In genomic region chr19:17275861-17276502, GRCm38 (mm10) we compare ENCODE assay signal across 7 mouse cellular contexts.
DNase-seq lines count a peak whose midpoint lies in the region; ATAC-seq and TF ChIP-seq lines count a peak whose summit lies in the region.
"Not testable (repeated sequence)": the region's sequence is repeated elsewhere in the genome, so short reads cannot be mapped to it uniquely, and the experiment has no call there.

No protein-coding gene starts in this region.

- 67% methylated on average over 1 of the region's 1 CpGs for WGBS in liver, adult 2 months
- WGBS in lung, postnatal 0 days = 72% methylated on average over 1 of the region's 1 CpGs

- not testable (repeated sequence) for TF ChIP-seq POLR2A in bone marrow macrophage, adult 2 months (IDR thresholded peaks at IDR 0.05; ENCODE audit: borderline replicate concordance, low read depth, low read length); liver, adult 2 months (IDR thresholded peaks at IDR 0.05; ENCODE audit: extremely low read depth, insufficient read depth, low read length)

- H3K27ac ChIP-seq in bone marrow macrophage, adult 2 months (ENCODE audit: insufficient read depth, low read depth, low read length) = peak overlapping the region; percentile 76
- H3K27ac ChIP-seq in liver, adult 2 months (replicated peaks; ENCODE audit: insufficient read depth, low read depth, low read length); lung, postnatal 0 days (ENCODE audit: low read length): not testable (repeated sequence)

- not testable (repeated sequence) for TF ChIP-seq EP300 in lung, postnatal 0 days (IDR thresholded peaks at IDR 0.05)

- not testable (repeated sequence) for H3K9me3 ChIP-seq in lung, postnatal 0 days (ENCODE audit: low read length)

- H3K4me2 ChIP-seq in lung, postnatal 0 days (replicated peaks; ENCODE audit: low read depth, low read length) = not testable (repeated sequence)

- H3K27me3 ChIP-seq in liver, adult 2 months (ENCODE audit: control insufficient read depth, insufficient read depth, low read length); lung, postnatal 0 days (replicated peaks; ENCODE audit: insufficient read depth, low read length): not testable (repeated sequence)

- ATAC-seq in lung, postnatal 0 days = not testable (repeated sequence)
- peak; percentile 70 for ATAC-seq in megakaryocyte, adult 5-6 weeks (ENCODE audit: poor library complexity, severe bottlenecking)
- ATAC-seq in monocyte, adult 5-6 weeks (replicated peaks; ENCODE audit: insufficient number of reproducible peaks, low FRiP score, low TSS enrichment, poor library complexity, severe bottlenecking) = peak; percentile 87

- H3K36me3 ChIP-seq in liver, adult 2 months (ENCODE audit: control insufficient read depth, insufficient read depth, low read length); lung, postnatal 0 days (ENCODE audit: insufficient read depth, low read length): not testable (repeated sequence)

- not testable (repeated sequence) for TF ChIP-seq CTCF in bone marrow macrophage, adult 2 months (IDR thresholded peaks at IDR 0.05; ENCODE audit: low read depth, low read length); liver, adult 2 months (IDR thresholded peaks at IDR 0.05; ENCODE audit: low read depth, low read length); lung, postnatal 0 days (IDR thresholded peaks at IDR 0.05)

- not testable (repeated sequence) for H3K4me3 ChIP-seq in bone marrow macrophage, adult 2 months (ENCODE audit: insufficient read depth, low read length); liver, adult 2 months (ENCODE audit: insufficient read depth, low read depth, low read length); lung, postnatal 0 days (ENCODE audit: low read depth, low read length)

- peaks cover 45% of the 10 kb centered on the region for H3K4me1 ChIP-seq in bone marrow macrophage, adult 2 months (ENCODE audit: control insufficient read depth, insufficient read depth, low read length)
- H3K4me1 ChIP-seq in liver, adult 2 months (ENCODE audit: control insufficient read depth, insufficient read depth, low read length); lung, postnatal 0 days (ENCODE audit: insufficient read depth, low read depth, low read length): not testable (repeated sequence)

- H3K9ac ChIP-seq in liver, adult 2 months (ENCODE audit: low read depth, low read length); lung, postnatal 0 days (replicated peaks; ENCODE audit: low read depth): not testable (repeated sequence)

- not testable (repeated sequence) for H3K79me2 ChIP-seq in liver, adult 2 months (ENCODE audit: control insufficient read depth, insufficient read depth, low read length)

- peak; percentile 96 for DNase-seq in heart, adult 11 months
- DNase-seq in heart, adult 8-10 months (ENCODE audit: low spot score) = peak; percentile 16
- peak; percentile 41 for DNase-seq in liver, adult 2 months (ENCODE audit: extremely low read depth, low read depth, low spot score)
- DNase-seq in lung, postnatal 0 days (ENCODE audit: low spot score) = peak; percentile 10

Comparison
In these comparisons a context has a peak if more than half of its experiments do, and no peak if none do; other contexts are left out.
1. DNase-seq: peak in every context shown above with its lines; median percentile 96 in heart, adult 11 months; 41 in liver, adult 2 months; 16 in heart, adult 8-10 months; 10 in lung, postnatal 0 days.